Mouse (Mus musculus) cerebellum, adult 2 months (tissue): ENCODE results near the gene Fxyd1.

Experiments
- CTCF ChIP-seq: fragments of 200-500 bp; IDR thresholded peaks from 2 replicates; pipeline ENCODE4 v1.5.1; 2011; ENCODE audit warnings: low read depth, mild to moderate bottlenecking, control low read depth, low read length, moderate library complexity, borderline replicate concordance; ENCODE audit not compliant: insufficient read depth
- POLR2A ChIP-seq: fragments of 200-500 bp; IDR thresholded peaks from 2 replicates; pipeline ENCODE4 v1.6.1; 2011; ENCODE audit warnings: low read length, control low read depth, borderline replicate concordance; ENCODE audit not compliant: insufficient read depth

- TF ChIP-seq POLR2A = no peak
- TF ChIP-seq CTCF = no peak
Observed at GRCm38 (mm10) chr7:31057730-31058129, 731 bp upstream of the Fxyd1 start.
